Mouse (Mus musculus) retina, postnatal 1 day (tissue): ENCODE measurements around the gene Dock9.

Experiments used
- DNase-seq: peaks from one replicate; pipeline ENCODE4 v3.0.0-alpha.2; 2012

Dock9 gene

DNA sequence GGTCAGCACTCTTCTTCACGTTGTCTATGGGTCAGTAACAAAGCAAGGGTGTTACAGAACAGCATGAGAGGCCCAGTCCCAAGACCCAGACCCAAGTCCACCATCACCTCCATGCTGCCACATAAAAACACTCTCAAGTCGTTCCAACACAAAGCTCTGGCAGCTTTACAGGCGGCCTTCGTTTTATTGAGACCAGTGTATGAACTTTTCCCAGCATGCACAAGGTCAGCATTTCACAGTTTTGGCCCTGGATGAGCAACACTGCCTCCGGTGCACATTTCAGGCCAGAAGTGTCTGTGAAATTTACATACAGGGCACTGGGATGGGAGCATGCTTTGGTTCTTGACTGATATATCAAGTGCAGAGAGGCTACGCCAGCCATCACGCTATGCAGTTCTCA lies 6.5 kb downstream of the Dock9 start:
- no peak for DNase-seq

DNA sequence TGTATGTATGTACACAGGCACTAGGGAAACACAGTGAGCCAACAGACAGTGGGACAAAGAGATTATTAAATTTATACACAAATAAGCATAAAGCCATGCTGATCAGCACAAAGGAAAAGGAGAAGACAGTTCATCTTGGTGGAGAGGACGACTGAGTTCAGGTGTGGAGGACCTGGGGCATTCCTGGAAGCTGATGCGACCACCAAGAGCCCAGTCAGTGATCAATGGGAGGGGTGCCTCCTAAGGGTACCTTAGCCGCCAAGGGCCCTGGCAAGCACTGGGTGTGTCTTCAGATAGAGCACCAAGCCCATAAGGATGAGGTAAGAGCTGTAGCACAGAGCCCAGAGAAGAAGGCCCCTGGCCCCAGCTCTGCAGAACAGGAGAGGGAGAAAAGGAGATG lies 8.4 kb downstream of the Dock9 start:
- no peak for DNase-seq

DNA sequence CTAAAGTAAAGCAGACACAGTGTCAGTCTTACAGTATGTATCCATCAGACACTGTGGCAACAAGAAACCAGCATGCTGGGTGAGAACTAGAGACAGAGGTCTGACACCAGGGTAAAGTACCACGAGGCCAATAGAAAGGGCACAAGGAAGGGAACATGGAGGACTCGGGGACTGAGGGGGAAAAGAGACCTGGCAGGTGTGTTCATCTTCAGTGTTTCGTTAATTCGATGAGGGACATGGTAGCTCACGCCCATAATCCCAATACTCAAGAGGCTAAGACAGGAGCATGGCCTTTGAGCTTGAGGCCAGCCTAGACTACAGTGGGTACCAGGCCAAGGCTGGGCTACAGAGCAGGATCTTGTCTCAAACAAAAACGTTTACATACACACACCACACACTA lies 9.2 kb downstream of the Dock9 start:
- no peak for DNase-seq

DNA sequence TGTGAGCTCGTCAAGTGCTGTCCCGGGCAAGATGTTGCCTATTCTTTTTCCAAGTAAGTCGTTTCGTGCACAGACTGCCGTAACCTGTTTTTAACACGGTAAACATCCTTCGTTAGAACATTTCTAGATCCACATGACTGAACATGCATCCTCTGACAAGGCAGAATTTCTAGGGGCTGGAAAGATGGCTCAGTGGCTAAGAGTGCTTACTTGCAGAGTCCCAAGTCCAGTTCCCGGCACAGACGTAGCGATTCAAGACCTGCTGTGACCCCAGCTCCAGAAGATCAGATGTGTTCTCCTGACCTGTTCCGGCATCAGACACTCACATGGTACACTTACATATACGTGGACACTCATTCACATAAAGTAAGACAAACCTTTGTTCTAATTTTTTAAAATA lies 10.2 kb downstream of the Dock9 start:
- DNase-seq: no peak

DNA sequence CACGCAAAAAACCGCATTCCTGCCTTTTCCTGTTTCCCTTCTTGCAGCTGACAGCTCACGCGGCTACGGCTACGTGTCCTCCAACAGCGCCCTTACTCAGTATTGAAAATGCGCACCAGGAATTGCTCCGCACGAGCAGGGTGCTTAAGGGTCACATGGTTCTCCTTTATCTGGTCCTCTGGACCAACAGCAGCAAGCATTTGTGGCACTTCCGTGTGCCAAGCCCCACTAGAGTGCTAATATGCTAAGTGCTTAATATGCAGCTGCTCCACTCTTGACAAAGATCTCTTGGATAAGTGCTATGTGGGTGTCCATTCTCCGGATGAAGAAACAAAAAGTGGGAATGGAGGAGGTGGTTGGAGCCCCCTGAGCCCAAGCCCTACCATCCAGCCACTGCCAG lies 10.7 kb downstream of the Dock9 start:
- DNase-seq: no peak

DNA sequence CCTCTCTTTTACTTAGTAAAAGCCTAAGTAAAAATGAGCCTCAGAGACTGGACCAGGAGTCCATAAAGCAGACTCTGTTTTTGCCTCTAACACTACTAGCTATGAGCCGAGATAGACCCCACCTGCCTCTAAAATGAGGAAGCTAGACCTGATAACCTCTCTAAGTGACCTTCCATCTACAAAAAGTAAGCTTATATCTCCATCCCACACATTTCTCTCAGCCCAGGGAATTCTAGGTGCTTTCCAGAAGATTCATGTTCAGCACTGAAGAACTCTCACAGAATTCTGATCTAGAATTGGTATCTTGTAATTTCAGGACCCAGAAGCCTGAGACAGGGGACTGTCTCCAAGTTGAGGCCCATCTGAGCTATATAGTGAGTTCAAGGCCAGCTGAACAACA lies 12.2 kb downstream of the Dock9 start:
- DNase-seq: no peak

DNA sequence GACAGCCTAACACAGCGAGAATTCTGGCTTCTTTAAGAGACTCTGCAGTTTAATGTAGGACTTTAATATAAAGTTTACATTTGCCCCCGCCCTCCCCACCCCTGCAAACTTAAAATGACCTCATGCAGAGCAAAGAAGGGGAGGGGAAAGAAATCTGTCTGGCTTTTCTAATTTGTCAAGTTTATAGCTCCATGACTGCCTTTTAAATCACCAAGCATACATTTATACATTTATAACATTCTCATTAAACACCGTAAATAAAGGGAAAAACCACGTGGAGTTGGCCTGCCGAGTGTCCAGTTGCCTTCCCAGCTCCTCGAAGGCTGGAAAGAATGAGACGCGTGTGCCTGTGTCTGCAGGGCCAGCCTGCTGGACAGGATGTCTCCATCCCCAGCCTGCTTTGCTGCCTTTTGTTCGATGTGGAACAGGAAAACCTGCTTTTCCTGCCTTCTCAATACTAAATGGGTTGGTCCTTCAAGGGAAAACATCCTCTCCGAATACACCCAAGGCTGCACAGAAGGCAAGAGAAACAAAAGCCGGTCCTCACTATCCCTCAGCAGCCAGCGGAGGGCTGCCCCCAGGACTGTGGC lies 16.6 kb downstream of the Dock9 start:
- DNase-seq: no peak

DNA sequence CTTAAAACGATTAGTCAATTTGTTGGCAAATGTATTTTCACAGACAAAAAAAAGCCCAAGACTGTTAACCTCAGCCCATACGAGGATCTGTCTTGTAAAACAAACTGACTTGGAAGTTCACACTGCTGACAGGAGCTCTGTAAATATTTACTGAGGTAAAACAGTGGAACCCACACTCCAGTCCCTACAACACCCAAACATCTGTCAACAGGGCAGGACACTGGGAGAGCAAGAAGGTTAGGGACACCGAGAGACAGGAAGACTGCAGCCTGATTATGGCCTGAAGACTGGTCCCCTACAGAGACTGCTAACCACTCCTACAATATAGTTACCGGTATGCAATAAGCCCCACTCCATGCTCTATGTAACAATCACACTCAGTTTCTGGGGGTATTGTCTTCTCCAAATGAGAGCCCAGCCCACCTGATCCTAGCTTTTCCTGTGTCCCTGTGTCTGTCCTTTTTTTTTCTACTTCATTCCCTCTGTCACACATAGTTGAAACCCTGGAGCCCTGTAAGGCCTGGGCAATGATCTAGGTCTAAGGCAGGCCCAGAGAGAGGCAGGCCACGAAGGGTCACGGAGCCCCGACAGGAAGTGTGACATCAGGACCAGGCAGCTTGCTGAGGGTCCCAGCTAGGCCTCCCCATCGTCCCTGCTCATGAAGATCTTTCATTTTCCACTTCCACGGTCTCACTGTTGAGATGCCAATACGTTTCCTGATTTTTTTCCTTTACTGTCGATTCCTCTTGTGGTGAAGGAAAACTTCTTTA lies 17.3 kb downstream of the Dock9 start:
- DNase-seq: no peak

DNA sequence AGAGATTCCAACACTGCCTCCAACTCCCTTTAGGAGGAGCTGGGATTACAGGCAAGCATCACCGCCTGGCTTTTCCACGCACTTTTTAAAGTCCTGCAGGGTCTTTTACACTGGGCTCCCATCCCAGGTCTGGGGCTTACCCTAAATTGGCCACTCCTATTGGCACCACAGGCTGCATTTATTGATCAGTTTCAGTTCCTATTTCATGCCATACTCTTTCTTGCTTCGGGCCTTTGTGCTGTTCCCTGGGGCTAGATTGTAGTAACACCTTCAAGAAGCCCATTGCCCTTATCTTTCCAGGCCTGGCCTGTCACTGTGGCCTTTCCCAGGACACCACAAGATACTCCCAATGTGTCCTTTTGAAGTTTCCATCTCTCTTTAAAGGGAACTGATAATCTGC lies 18.0 kb downstream of the Dock9 start:
- DNase-seq: no peak

DNA sequence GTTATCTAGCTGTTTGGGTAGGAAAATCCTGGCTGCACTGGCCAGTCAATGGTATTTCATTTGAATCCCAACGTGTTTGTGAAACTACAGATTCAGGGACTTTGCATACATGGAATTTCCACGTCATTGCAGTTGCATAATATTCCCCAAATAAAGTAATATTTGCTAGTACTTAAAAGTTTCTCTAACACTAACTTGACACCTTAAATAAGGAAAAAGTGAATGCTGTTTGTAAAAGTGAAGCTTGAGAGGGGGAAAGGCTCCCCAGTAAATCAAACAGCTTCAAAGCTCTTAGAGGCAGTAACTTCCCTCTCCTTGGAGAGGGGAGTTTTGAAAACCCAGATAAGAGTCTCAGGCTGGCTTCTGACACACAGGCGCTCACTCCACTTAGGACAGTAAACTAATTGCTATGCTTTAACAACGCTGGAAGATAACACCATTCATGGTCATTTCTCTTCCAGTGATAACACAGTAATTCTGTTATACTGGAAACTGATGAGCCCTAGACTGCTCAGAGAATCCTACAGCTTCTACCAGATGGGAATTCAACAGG lies 20.3 kb downstream of the Dock9 start:
- DNase-seq: no peak

DNA sequence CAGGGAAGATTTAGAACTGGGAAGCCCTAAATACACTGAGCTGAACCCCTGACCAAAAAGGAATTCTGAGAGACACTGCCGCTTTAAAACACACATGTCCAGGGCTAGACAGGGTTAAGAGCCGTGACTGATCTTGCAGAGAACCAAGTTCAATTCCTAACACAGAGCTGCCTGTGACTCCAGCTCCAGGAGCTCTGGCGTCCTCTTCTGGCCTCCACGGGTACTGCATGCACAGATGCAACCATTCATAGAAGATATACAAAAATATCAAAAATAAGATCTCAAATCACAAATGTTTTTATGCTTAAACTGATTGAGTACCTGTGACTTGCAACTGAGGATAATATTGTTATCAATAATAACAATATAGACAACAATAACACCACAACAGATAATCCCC lies 20.9 kb downstream of the Dock9 start:
- DNase-seq: no peak

DNA sequence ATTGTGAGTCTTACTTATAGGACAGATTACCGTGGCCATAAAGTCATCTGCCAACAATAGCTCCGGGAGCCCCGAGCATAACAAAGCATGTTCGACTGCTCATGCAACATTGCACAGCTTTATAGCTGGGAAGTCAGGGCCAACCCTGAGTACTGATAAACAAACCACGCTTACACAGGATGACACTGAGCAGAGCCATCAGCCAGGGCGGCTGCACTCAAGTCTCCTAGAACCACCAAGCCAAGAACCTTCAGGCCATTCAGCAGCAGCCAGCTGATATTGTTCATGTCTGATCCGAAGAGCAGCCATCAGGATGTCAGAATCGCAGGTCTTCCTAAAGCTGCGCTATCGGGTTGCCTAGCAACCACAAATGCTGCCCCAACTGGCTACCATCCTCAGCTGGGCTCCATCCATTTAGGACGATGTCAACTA lies 35.6 kb downstream of the Dock9 start:
- peak; percentile 68 for DNase-seq

DNA sequence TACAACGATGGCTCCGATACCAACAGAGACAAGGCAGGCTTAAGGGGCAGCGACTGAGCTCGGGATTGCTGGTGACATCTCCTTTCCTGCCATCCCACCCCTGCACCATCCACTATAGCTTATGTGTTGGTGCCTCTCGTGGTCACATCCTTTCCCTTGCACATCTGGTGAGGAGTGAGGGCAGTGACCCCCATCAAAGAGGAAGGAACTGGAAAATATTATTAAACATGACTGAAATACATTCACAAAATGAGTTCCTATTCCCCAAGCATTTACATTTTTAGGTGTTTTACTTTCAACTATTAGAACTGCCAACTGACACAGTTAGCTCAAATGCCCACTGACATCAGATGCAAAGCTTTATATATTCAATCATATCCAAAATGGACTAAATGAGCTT lies 37.2 kb downstream of the Dock9 start:
- no peak for DNase-seq

DNA sequence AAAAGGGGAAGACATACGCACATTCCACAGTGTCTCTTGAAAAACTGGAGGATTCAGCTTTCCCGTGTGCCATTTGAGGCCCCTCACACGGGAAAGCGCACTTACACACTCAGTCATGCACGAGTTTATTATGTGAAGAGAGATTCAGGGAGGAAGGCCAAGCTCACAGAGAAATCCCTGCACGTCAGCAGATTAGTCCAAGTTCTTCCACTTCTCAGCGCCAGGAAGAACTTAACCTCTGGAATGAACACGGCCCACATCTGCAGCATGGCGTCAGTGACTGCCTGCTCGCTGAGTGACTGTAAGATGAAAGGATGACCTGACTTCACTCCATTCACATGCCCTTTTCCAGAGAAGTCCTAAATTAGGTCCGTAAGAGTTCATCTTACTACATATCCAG lies 43.5 kb downstream of the Dock9 start:
- no peak for DNase-seq

DNA sequence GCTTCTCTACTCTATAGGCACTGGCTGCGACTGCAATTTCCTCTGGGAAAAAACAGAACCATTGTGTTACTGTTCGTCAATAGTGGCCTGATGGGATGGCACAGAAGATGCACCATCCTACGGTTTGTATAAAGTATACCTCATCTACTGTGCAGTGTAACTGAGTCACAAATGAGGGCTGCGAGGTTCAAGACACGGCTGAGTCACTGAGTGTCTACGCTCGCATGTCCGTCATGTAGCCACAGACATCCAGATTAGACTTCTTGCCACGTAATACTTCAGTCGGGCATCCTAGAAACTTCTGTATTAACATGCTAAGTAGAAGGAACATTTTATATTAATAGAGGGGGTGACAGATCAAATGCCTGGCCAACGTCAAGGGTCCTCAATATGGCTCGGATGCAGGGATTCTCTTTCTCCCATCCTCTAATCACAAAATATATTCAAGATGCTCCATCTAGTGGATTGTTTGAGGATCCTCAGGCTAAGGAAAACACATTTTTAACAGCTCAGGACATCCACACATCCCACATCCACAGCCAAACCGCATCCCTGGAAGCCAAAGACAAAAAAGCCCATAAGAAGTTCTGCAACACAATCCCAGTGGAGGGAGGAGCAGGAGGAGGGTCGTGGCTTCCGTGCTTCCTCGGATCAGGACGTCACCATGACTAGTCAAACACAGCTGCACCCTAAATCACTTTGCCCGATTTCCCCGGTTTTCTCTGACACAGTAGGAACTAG lies 44.8 kb downstream of the Dock9 start:
- peak; percentile 44 for DNase-seq

DNA sequence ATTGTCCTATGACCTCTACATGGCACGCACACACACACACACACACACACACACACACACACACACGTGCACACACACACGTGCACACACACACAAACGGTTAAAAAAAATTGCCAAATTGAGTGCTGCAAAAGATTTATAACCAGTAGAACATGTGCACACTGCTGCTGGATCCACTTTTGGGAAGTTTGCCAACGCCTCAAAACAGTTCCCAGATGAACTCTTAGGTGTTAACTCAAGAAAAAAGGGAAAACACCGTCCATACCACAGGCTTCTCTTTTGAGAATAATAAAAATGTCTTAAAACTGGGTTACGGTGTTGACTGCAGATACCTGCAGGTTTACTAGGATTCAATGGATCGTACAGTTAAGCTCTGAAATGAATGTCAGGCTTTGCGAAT lies 48.0 kb downstream of the Dock9 start:
- no peak for DNase-seq

DNA sequence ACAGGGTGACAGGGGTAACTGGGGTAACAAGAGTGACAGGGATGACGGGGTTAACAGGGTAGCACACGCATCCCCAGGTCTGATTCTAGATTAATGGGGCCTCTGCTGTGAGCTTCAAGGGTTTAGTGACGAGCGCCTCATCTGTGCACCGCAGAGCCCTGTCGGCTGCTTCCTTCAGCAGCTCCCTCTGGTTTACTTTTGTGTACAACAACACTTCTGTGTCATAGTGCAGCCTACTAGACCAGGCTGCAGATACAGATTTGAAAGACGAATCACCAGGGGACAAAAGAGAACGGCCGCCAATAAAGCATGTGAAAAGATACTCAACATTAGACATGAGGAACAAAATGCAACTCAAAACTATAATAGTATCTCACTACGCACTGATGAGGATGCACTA lies 48.6 kb downstream of the Dock9 start:
- no peak for DNase-seq

DNA sequence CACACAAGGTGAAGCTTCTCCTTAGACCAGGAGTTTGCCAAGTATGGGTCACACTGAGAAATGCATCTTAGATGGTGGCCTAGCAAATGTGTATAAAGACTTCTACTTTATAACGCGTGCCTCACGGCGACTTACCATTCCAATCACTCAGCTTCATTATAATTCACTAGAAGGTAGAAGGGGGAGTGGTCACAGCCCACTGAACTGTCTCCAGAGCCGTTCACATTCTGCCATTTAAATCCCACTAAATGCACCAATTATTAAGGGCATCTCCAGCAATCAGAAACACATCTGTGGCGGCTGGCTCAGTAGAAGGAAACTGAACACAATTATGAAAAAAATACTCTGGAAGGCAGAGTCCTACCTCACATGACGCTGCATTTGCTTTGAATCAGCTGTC lies 50.3 kb downstream of the Dock9 start:
- DNase-seq: no peak

DNA sequence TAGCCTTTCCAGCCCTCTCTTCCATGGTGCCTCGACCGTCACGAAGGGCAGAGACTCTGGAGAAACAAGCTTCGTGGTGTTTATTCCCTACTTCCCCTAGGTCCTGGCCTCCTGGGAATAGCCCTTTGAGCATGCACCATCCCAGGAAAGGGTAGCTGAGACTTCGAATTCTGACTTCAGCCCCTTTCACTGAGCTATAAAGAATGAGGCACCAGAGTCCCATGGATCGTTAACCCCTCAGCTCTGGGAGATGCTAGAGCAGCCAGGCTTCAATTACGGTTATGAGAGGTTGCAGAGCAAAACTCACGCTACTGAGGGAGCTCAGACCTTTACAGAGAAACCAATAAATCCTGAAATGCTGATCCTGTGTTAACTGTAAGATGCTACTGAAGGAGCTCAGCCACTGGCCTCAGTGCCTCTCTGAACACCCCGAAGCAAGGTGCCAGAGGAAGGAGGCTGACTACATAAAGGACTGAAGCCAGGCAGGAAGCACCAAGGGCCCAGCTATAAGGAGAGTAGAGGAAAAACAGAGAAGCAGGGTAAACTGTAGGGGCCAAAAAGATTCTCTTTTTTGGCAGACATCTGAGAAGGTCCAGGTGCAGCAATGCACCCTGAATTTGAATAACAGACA lies 53.7 kb downstream of the Dock9 start:
- no peak for DNase-seq

DNA sequence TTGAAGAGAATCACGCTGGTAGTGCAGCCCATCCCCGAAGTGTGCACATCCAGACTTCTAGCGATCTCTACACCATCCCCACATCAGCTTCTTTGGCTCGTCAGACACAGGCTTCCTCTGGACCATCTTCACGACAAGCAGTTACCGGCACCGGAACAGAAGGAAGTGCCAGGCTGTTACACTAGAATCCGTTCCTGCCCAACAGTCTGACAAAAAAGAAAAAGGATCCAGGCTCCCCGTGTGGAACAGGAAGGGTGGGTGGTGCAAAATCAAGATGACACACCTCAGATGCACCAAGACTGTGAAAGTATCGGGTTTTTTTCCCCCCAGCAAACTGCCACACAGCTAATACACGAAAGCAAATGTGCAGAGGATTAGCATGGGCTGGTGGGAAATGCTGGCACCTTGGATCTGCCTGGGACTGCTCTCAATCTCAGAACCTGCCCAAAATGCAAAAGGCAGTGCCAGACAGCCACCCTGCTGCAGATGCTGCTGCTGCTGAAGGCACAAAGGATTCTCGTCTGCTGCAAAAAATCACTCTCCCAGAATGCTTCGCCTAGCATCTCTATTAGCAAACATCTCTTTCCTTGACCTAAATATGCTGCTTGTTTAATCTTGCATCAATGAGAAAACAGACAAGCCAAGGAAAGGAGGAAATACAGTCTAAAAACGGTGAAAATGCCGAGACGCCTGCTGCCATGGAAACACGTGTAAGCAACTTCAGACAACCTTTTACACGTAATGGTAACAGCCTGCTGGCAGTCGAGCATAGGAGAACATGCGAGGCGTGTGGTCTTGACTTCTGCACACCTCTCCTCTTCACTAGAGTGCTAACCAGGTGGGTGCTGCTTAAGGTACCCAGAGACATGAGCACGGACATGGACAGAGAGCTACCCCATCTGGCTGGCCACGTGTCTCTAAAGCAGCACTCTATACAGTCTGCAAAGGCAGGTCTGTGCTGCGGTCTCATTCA lies 58.9 kb downstream of the Dock9 start:
- DNase-seq: peak; percentile 47

DNA sequence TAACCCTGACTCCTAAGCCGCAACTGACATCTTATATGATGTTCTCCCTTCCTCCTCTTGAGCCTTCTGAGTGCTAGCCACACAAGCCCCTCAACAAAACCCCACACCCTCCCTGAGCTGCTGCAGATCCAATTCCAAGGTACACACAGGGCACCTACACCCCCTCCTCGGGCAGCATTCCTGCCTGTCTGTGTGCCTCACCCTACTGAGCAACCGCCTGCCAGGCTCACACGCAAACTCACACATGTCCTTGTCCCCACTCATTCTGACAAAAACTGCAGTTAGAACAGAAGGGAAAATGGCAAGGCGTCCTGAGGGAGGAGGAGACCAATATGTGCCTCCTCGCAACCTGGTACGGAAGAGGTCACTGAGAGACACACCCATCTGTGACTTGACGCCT lies 60.4 kb downstream of the Dock9 start:
- DNase-seq: no peak

DNA sequence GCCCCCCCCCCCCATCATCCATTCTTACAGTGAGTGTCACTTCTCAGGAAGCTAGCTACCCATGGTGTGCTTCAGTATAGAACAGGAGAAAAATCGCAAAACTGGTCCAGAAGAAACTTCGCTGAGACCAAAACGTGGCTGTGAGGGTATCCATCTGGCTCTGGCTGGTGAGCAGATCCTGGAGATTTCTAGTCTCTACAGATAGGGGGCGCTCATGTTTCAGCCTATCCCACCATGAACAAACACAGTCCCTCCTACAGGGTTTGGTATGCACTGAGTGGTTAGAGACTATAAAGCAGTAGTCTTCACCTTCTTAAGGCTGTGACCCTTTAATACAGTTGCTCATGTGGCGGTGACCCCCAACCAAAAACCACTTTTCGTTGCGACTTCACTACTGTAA lies 62.0 kb downstream of the Dock9 start:
- no peak for DNase-seq
